Mouse (Mus musculus) kidney, adult 11 months (tissue): Measurements from ENCODE around the gene Prkaa1.
"Not testable (repeated sequence)": the region's sequence is repeated elsewhere in the genome, so short reads cannot be mapped to it uniquely, and the experiment has no call there.

Experiments used
- DNase-seq: peaks from one replicate; pipeline ENCODE4 v3.0.0; 2022

Gene Prkaa1

DNA sequence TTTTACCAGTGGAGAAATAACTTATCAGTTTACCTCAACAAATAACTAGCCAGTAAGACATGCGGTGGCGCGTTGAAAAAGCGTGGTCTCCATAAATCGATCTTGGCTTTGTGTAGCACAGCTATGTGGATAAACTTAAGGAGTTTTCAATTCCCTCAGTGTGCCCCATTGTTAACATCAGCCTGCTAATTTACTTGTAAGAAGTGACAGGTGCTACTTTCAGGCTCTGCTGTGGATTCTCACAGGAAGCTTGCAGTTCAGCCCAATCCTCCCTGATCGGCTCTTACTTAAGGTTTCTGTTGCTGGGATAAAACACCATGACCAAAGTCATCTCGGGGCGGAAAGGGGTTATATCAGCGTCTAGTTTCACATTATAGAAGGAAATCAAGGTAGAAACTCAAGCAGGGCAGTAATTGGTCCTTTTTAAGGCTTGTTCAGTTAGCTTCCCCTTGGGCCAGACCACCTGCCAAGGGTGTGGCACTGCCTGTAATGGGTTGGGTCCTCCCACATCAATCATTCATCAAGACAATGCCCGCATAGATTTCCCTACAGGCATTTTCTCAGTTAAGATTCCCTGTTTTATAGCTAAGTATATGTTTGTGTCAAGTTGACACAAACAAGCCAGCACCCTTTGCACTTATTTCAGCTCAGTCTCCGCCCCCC is 41.1 kb downstream of the Prkaa1 start:
- DNase-seq, result no peak

DNA sequence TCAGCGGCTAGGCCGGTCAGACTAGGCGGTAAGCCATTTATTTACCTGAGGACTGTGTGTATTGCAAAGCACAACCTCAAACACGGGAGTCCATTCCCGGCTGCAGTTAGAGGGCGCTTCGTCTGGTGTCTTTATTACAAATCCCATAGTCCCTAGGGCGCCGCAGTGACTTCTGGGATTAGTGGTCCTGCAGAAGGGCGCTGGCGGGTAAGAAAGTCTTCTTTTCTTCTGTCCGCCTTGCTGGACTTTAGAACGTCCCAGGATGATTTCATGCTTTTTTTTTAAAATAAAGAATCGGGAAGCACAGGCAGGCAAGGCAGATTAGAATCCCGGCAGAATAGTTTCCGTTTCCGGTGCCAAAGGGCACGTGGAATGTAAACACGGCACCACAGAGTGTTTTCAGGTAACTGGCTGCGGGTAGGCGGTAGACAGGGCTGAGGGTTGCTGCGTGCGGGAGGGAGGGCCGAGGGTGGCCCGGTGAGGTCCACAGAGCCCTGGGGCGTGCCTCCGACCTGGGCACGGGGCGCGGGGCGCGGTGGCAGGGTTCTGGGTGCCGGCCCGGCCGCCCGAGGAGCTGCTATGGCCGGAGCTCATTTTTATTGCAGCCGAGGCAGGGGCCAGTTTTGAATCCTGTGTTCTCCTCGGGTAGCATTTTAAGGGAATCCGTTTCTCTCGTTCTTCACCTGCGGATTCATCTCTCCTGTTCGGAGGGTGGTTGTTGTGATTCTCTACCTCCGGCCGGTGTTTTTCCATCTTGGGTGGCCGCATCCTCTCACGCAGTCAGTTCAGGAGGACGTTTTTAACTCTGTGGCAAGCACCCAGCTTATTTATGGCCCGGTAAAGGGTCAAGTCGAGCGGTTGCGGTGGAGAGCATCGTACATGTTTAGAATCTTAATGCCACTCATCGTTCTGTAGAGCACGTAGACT is 42.0 kb downstream of the Prkaa1 start, which contains the start of gene Ttc33:
Gene Ttc33, plus strand, starts transcription at position 160 of the 927 bp plus-strand sequence.
- DNase-seq, result peak; percentile 86

DNA sequence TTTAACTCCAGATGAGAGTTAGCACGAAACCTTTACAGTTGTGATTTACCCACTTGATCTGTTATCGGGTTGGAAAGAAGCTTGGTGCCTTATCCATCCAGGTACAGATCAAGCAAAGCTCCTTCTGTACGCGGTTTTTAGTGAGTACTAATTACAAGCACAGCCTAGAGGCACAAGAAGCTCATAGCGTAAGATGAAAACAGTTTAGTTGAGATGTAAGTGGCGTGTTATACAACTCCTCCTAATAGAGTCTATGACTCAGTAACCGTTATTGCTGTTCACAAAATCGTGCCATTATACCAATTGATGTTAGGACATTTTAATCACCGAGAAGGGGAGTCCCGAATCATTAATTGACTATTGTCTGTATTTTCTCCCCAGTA is 42.6 kb downstream of the Prkaa1 start:
- DNase-seq, result no peak

DNA sequence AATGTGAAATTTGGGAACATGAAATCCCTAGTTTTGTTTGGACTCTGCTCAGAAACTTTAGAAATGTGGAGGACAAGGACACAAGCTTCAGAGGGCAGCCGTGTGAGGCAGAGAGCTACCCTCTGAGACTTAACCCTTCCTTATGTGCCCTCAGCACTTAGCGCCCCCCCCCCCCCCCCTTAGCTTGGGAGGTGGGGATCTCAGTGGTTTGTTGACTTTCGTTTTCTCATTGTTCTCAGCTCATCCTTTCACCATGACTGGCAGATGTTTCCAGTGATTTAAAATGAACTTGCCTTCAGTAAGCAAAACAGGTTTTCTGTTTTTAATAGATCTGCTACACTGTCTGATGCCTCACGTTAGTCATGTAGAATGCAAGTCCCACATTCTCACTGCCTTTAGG is 43.5 kb downstream of the Prkaa1 start:
- no peak for DNase-seq

DNA sequence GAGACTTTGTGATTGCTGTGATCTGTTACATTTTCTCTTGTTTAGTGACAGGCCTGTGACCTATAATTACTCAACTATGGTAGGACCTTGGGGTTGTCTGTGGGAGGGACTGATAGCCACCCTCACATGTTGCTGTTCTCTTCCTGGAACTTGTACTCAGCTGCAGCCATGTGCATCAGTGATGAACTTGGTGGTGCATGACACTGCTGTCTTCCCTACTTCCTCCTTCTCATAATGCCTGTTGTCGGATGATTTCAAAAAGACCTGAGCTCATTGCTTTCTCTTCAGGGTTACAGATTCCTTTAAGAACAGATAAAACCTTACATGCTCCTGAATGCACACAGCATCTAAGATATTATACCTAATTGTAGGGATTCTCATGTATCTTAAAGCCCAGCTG is 44.4 kb downstream of the Prkaa1 start:
- no peak for DNase-seq

DNA sequence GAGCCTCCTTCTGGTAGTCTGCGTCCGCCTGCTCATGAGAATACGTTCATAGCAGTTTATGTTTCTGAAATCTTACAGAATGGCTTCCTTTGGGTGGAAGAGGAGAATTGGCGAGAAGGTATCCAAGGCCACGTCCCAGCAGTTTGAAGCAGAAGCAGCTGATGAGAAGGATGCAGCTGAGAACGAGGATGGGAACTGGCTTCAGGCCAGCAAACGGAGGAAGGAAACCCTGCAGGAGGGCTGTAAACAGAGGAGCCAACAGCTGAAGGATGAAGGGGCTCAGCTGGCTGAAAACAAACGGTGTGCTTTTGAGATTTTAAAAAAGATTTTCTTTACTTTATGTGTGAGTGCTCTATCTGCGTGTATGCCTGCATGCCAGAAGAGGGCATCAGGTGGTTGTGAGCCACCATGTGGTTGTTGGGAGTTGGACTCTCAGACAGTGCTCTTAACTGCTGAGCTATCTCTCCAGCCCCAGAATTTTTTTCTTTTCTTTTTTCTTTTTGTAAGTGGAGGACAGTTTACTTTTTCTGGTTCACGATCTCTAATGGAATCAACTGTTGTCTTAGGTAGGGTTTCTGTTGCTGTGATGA is 45.9 kb downstream of the Prkaa1 start:
- DNase-seq, result no peak

DNA sequence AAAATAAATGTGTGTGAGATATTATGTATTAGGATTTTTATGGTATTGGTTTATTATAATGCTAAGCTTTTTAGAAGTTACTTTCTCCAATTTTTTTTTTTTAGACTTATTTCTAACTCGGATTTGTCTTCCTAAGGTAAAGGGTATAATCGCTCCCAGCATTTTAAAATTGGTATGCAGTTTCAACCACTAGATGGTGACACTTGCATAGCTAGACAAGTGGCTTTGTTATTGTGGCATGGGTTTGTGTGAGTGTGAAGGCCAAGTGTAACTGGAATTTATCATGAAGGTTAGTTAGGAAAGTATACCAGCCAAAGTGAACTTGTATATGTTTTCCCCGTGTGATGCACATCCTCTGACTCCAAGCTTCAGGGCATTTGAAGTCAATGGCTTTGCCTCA is 50.2 kb downstream of the Prkaa1 start:
- no peak for DNase-seq

DNA sequence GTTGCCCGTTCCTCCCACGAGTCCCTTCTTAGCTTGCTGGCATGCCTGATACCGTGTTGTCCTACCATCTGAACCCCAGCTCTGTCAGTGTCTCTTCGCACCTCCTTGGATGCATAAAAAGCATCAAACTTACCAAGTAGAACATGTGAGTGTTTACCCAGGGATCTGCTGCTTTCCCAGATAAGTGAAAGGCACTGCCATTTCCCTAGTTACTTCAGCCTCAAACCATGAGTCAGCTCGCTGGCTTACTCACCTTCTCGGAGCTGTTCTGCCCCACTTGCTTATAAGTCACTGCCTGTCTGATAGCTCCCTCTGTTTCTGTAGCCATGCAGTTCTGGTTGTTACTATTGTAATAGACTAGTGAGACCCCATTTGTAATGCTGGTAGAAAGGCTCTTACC is 50.8 kb downstream of the Prkaa1 start:
- DNase-seq, result no peak

DNA sequence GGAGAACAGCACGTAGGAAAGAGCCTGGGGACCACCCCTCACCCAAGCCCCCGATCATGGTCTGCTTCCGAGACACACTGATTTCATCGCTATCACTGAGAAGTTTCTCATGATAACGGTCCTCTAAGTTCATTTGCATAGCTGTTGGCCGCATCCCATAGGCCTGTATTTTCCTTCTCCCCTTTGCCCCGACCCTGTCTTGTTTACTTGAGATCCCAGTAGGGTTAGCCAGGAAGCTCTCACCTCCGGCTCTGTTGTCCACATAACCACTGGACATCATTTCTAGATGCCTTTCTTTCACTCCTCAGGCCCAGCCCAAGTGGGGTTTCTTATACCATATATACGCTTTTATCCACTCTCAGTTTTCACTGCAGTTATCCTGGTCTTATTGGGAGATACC is 51.3 kb downstream of the Prkaa1 start:
- no peak for DNase-seq

DNA sequence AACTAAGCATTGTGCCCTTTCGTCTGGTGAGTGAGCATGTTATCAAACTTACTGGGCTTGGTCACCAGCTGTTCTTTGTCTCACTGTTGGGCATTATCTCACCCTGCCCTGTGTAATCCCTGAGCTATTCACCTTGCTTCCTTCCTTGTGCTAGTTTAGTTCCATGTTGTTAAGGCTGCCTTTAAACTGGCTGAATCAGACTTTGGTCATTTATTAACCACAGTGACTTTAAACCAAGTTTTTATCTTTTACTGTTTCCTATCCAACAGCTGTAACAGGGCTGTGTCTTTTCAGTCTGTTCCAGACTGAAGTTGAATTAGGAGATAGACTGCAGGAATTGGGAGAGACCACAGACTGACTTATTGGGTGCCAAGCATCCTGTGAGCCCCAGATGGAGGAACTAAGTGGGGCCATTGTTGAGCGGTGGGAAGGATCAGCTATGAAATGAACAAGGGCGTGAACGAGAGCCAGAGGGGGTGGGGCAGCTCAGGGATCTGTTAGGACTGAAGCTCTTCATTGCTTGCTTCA is 52.4 kb downstream of the Prkaa1 start:
- peak; percentile 31 for DNase-seq

DNA sequence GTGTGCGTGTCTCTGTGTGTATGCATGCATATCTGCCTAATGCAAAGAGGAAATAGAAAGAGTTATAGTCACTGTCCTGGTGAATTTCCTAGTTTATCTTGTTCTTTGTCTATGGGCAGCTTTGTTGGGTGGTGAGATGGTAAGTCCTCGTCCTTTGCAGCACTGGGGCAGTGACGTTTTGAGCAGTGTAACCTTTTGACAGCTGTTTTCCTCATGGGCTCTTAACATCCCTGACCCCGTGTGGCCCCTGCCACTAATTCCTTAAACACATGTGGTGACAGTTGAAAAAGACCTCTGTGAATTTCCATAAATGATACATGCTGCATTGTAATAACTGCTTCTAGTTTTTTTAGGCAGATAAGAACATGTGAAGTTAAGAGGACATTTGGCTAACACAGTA is 53.0 kb downstream of the Prkaa1 start:
- no peak for DNase-seq

DNA sequence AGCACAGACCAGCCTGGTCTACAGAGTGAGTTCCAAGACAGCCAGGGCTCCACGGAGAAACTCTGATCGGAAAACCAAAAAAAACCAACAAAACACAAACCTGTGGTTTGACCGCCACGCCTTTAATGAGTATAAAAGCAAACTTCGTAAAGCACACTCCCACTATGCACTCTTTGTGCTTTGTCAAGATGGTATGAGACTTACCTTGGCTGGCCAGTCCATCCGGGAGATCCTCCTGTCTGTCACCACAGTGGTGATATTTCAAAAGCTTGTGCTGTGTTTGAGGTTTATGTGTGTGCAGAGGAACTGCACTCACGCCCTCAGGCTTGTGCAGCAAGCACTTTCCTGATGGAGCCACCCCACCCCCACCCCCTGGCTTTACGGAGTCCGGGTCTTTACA is 61.6 kb downstream of the Prkaa1 start:
- no peak for DNase-seq

DNA sequence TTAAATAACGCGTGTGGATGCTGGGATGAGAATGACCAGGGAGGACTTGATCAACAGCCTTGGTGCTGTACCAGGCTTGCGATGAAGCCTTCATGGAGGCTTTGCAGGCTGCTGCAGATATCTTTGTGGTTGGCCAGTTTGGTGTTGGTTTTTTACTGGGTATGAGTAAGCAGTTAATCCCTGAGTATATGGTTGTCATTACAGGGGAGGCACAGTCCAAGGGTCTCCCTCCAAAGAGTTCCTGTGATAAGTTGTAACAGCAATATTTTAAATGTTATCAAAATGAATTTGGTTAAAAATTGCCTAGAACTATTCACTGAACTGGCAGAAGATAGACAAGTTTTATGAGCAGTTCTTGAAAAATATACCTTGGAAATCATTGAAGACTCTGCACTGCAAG is 65.5 kb downstream of the Prkaa1 start:
- DNase-seq, result no peak

DNA sequence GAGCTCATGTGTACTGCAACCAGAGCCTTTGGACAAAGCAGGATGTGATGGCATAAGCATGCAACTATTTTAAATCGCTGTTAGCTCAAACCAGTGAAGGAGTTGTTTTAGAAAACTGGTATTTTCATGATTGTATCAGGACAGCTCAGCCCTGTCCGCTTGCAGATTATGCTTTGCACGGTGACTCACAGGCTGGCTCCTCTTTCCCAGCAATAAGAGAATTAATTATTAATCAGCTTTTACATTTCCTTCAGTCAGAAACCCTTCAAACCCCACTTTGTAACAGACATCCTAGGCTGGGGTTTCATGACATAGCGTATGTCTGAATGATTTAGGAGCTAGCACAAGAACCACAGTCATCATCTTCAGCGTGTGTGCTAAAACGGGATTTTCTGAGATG is 76.8 kb downstream of the Prkaa1 start:
- no peak for DNase-seq

DNA sequence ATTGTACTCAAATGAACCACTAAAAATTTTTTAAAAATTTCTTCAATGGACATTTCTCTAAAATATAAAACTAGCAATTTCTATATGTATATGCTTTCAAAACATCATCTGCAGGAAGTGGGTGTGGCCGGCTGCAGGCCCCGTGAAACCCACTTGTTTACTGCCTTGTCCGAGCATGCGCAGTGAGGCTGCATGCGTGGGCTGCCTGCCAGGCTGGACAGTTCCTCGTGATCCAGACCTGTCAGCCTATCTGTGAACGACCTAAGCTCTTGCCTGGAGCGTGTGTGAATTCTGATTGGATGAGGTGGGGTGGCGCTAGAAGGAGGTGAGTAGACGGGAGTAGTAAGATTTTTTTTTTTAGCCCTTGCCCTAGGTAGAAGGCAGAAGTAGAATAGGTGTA is 87.1 kb downstream of the Prkaa1 start:
- DNase-seq, result not testable (repeated sequence)
